Mouse (Mus musculus): ENCODE measurements around the gene Lurap1.

DNA sequence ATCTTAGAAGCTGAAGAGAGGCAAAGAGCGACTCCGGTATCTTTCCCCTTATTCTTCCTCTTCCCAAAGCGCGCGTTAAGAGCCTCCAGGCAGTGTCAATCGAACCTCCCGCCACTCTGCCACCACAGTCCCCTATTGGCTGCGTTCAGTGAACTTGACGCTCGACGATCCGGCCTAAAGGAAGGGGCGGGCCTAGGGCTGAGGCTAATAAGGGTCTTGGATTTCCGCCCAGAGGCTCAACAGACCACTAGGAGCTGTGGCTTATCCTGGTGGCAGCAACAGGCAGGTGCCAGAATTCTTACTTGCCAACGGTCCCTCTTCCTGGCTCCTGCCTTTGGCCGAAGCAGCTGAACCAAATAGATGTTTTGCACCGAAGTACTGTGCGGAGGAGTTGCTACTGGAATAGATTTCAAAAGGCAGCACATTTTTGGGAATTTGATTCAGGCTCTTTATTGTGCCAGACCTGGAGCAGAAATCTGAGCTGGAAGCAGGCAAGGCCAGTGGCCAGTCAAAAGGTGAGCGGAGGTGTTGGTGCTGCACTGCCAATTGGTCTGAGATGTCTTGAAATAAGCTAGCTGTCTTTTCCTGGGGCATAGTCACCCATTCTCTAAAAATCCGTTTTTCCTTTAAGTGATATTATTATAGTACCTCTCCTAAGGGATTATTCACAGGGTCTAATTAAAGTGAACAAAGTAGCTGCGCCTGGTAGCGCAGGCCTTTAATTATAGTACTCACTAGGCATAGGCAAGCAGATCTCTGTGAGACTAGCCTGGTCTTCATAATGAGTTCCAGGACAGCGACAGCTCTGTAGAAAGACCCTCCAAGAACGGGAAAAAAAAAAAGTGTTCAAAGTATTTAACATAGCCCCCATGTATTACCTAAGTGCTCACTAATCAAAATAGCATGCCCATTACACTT is 27.3 kb downstream of the Lurap1 start, which contains the start of the genes Rad54l and Pomgnt1:
- TF ChIP-seq POLR2A (IDR thresholded peaks at IDR 0.05; ENCODE audit: borderline replicate concordance, extremely low read depth, insufficient read depth, insufficient read length, poor library complexity, severe bottlenecking): peak; percentile 25; the same call in 1 of the 2 replicates
- peak; percentile 56; the same call in 1 of the 2 replicates for TF ChIP-seq CTCF (IDR thresholded peaks at IDR 0.05; ENCODE audit: borderline replicate concordance, extremely low read depth, insufficient read depth, insufficient read length)
